Mouse (Mus musculus): ENCODE measurements at regions not wholly inside any gene's neighbourhood (a gene's known extent, or its start where the extent isn't known, plus 50 kb on each side); places are given as distances from the start of the nearest gene placed in this dataset.

- Histone ChIP-seq H3K27ac (ENCODE audit: insufficient read depth, low read depth) (no peak overlapping the region), H3K27me3 (replicated peaks) (no peaks in the 10 kb centered on the region), H3K36me3 (replicated peaks in 1 of 2; ENCODE audit: control insufficient read depth in 1 of 2, insufficient read depth in 1 of 2, low read length in 1 of 2) (no peaks in the 10 kb centered on the region), H3K4me1 (ENCODE audit: control insufficient read depth in 1 of 2, insufficient read depth in 2 of 2) (peaks cover 6 to 7% of the 10 kb centered on the region in 2 experiments), H3K9ac (ENCODE audit: insufficient read depth, low read depth) (no peak overlapping the region), H3K79me2 (replicated peaks; ENCODE audit: control insufficient read depth, extremely low read depth, insufficient read depth, poor library complexity, severe bottlenecking) (no peaks in the 10 kb centered on the region), H3K9me3 (replicated peaks; ENCODE audit: low read length) (no peaks in the 10 kb centered on the region), H3K4me3 (replicated peaks in 1 of 3; ENCODE audit: low read depth in 2 of 3, low read length in 2 of 3, poor library complexity in 1 of 3) (no peak overlapping the region), H3K4me2 (ENCODE audit: insufficient read depth, low read depth, poor library complexity, severe bottlenecking) (no peak overlapping the region)
- in situ Hi-C loops (cut with MboI; ENCODE audit: low pct_ligation_motif_present, low pct_unique_long_range_greater_than_20kb, low sequenced_read_pairs) = no loop called here
- TF ChIP-seq ZMIZ1 (IDR thresholded peaks at IDR 0.05; ENCODE audit: low read depth, low read length) (no peak), TBP (conservative IDR thresholded peaks at IDR 0.05; ENCODE audit: low read depth, low read length) (no peak), ELF1 (IDR thresholded peaks at IDR 0.05; ENCODE audit: low read depth, low read length) (no peak), UBTF (IDR thresholded peaks at IDR 0.05; ENCODE audit: low read depth, low read length) (no peak), JUN (IDR thresholded peaks at IDR 0.05; ENCODE audit: insufficient read depth, low read depth, low read length) (no peak), MXI1 (IDR thresholded peaks at IDR 0.05; ENCODE audit: low read depth, low read length) (no peak), MYC (IDR thresholded peaks at IDR 0.05; ENCODE audit: low read depth, low read length) (no peak), ZNF384 (IDR thresholded peaks at IDR 0.05; ENCODE audit: low read depth, low read length) (no peak), E2F4 (IDR thresholded peaks at IDR 0.05; ENCODE audit: insufficient replicate concordance, low read depth, low read length) (no peak), POLR2A (IDR thresholded peaks at IDR 0.05; ENCODE audit: low read depth, low read length) (no peak), TCF12 (IDR thresholded peaks at IDR 0.05; ENCODE audit: low read depth, low read length) (no peak), CTCF (conservative IDR thresholded peaks at IDR 0.05 in 1 of 2, IDR thresholded peaks at IDR 0.05 in 1 of 2; ENCODE audit: low read depth in 2 of 2, low read length in 2 of 2) (no peak), BHLHE40 (IDR thresholded peaks at IDR 0.05; ENCODE audit: low read depth, low read length) (no peak), USF2 (conservative IDR thresholded peaks at IDR 0.05; ENCODE audit: low read depth, low read length) (no peak), MAZ (IDR thresholded peaks at IDR 0.05; ENCODE audit: low read depth, low read length) (no peak), MEF2A (IDR thresholded peaks at IDR 0.05; ENCODE audit: borderline replicate concordance, low read depth, low read length) (no peak)
- DNase-seq (ENCODE audit: extremely low read depth) = no peak
- dilution Hi-C loops (cut with MboI; ENCODE audit: extremely low pct_ligation_motif_present, extremely low pct_unique_long_range_greater_than_20kb, low sequenced_read_pairs) = no loop called here
Observed at GRCm38 (mm10) chr6:50032894-50033595, 77.0 kb upstream of the Mpp6 start.

GRCm38 (mm10) chr6:50037614-50038013, 72.4 kb upstream of the Mpp6 start:
- H3K4me3 ChIP-seq (replicated peaks in 1 of 3; ENCODE audit: low read depth in 2 of 3, low read length in 2 of 3, poor library complexity in 1 of 3) = no peak overlapping the region
- no peak for DNase-seq (ENCODE audit: extremely low read depth)

More at GRCm38 (mm10) chr6:50037614-50038013, 72.4 kb upstream of the Mpp6 start:
- in situ Hi-C loops (cut with MboI; ENCODE audit: low pct_ligation_motif_present, low pct_unique_long_range_greater_than_20kb, low sequenced_read_pairs) = no loop called here
- peak overlapping the region; percentile 47 for H3K9ac ChIP-seq (ENCODE audit: insufficient read depth, low read depth)
- peak overlapping the region; percentile 61 for H3K4me2 ChIP-seq (ENCODE audit: insufficient read depth, low read depth, poor library complexity, severe bottlenecking)
- TF ChIP-seq JUND (conservative IDR thresholded peaks at IDR 0.05; ENCODE audit: low read depth, low read length) (0 out of 2 replicates have a peak, but pooled peaks have one; percentile 21), IRF4 (IDR thresholded peaks at IDR 0.05; ENCODE audit: low read depth, low read length) (no peak), ZNF384 (IDR thresholded peaks at IDR 0.05; ENCODE audit: low read depth, low read length) (no peak), POLR2AphosphoS2 (IDR thresholded peaks at IDR 0.05; ENCODE audit: low read depth, low read length) (no peak), NELFE (IDR thresholded peaks at IDR 0.05; ENCODE audit: low read depth, low read length) (no peak), ZC3H11A (IDR thresholded peaks at IDR 0.05; ENCODE audit: low read depth, low read length) (no peak), NRF1 (IDR thresholded peaks at IDR 0.05; ENCODE audit: low read depth, low read length) (no peak), ZKSCAN1 (IDR thresholded peaks at IDR 0.05; ENCODE audit: borderline replicate concordance, low read depth, low read length) (no peak), MAFK (IDR thresholded peaks at IDR 0.05; ENCODE audit: insufficient replicate concordance, low read length) (peak; percentile 98), PAX5 (IDR thresholded peaks at IDR 0.05; ENCODE audit: low read length) (no peak), UBTF (IDR thresholded peaks at IDR 0.05; ENCODE audit: low read depth, low read length) (no peak), ZMIZ1 (IDR thresholded peaks at IDR 0.05; ENCODE audit: low read depth, low read length) (no peak)
- no peaks in the 10 kb centered on the region for H3K36me3 ChIP-seq (replicated peaks in 1 of 2; ENCODE audit: control insufficient read depth in 1 of 2, insufficient read depth in 1 of 2, low read length in 1 of 2)
- no peaks in the 10 kb centered on the region for H3K9me3 ChIP-seq (replicated peaks; ENCODE audit: low read length)
- dilution Hi-C loops (cut with MboI; ENCODE audit: extremely low pct_ligation_motif_present, extremely low pct_unique_long_range_greater_than_20kb, low sequenced_read_pairs) = no loop called here
- H3K79me2 ChIP-seq (replicated peaks; ENCODE audit: control insufficient read depth, extremely low read depth, insufficient read depth, poor library complexity, severe bottlenecking) = no peaks in the 10 kb centered on the region
- H3K27ac ChIP-seq (ENCODE audit: insufficient read depth, low read depth) = no peak overlapping the region
- 0 out of 4 replicates have a peak, but pooled peaks cover 0 to 3% of the 10 kb centered on the region in 2 experiments for H3K4me1 ChIP-seq (ENCODE audit: control insufficient read depth in 1 of 2, insufficient read depth in 2 of 2)
- no peaks in the 10 kb centered on the region for H3K27me3 ChIP-seq (replicated peaks)
